Mouse (Mus musculus) midbrain, embryonic 13.5 days (tissue): ENCODE data around the gene Ackr4. TPM values are rescaled to one million over a fixed set of nuclear protein-coding genes. Genes with fewer than 3 reads are reported as not detected.

ENCODE experiments used
- ATAC-seq: fragments of 200-750 bp; cut with Nextera tagmentation; 2 replicates; pipeline ENCODE4 v1.8.0; 2017; ENCODE audit warnings: mild to moderate bottlenecking, moderate TSS enrichment, moderate library complexity
- H3K27ac ChIP-seq: fragments of 300-500 bp; sonication (generic); 2 replicates; pipeline ENCODE4 v1.5.1; 2015; ENCODE audit warnings: inconsistent platforms, mild to moderate bottlenecking, moderate library complexity
- H3K27me3 ChIP-seq: fragments of 300-500 bp; sonication (generic); 2 replicates; pipeline ENCODE4 v1.6.1; 2015; ENCODE audit warnings: mild to moderate bottlenecking, inconsistent platforms
- H3K36me3 ChIP-seq: fragments of 300-500 bp; sonication (generic); 2 replicates; pipeline ENCODE4 v1.6.1; 2015; ENCODE audit warnings: mild to moderate bottlenecking, inconsistent platforms
- H3K4me1 ChIP-seq: fragments of 300-500 bp; sonication (generic); replicated peaks from 2 replicates; pipeline ENCODE4 v1.6.1; 2015; ENCODE audit warnings: inconsistent platforms
- H3K4me2 ChIP-seq: fragments of 300-500 bp; sonication (generic); replicated peaks from 2 replicates; pipeline ENCODE4 v1.6.1; 2015; ENCODE audit warnings: moderate library complexity, mild to moderate bottlenecking, inconsistent platforms
- H3K4me3 ChIP-seq: fragments of 300-500 bp; sonication (generic); replicated peaks from 2 replicates; pipeline ENCODE4 v1.5.1; 2015; ENCODE audit warnings: mild to moderate bottlenecking, inconsistent platforms
- H3K9ac ChIP-seq: fragments of 300-500 bp; sonication (generic); replicated peaks from 2 replicates; pipeline ENCODE4 v1.6.1; 2015; ENCODE audit warnings: mild to moderate bottlenecking, inconsistent platforms
- H3K9me3 ChIP-seq: fragments of 300-500 bp; sonication (generic); 2 replicates; pipeline ENCODE4 v1.6.1; 2016; ENCODE audit warnings: mild to moderate bottlenecking, inconsistent platforms
- WGBS: fragments of 180-500 bp; shearing (Covaris S2); methylation state at CpG from one replicate; pipeline ENCODE4 v1.1.7; 2015; 5-methylcytosine and 5-hydroxymethylcytosine counted together
- polyA plus RNA-seq: library from polyadenylated mRNA; unstranded; fragments of >200 nt; fragmentation: Nextera tagmentation; extraction: Ambion mirVana; gene quantifications from 2 replicates; pipeline ENCODE4 v1.2.1, GENCODE M21; 2015

The Ackr4 gene
- polyA plus RNA-seq, 1 experiment from 2014 or later: 0.47 TPM

- Histone ChIP-seq H3K27me3 (no peaks in the 10 kb centered on the region), H3K9ac (no peak overlapping the region), H3K4me1 (no peaks in the 10 kb centered on the region), H3K4me3 (no peak overlapping the region), H3K36me3 (0 out of 2 replicates have a peak, but pooled peaks cover 2% of the 10 kb centered on the region), H3K9me3 (no peaks in the 10 kb centered on the region), H3K4me2 (no peak overlapping the region), H3K27ac (no peak overlapping the region)
- ATAC-seq: no peak
- 88% methylated on average over 8 of the region's 8 CpGs for WGBS
Measured at GRCm38 (mm10) chr9:104144314-104144996, 17.7 kb upstream of the Ackr4 start.

DNA sequence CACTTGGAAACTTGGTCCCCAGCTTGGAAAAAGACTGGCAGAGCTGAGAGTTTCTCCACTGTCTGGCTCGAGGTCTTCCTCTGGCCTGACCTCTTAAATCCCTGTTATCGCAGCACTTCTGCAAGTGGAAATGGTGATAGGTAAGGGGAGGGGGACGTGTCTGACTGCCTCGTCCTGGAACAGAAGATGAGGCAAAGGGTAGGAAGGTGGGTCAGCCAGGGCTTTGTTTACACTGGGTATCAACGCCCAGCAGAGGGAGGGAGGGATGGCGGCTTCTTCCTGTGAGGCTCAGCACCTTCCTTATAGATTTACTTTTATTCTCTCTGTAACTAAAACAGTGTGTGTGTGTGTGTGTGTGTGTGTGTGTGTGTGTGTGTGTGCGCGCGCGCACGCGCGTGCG is 16.1 kb upstream of the Ackr4 start:
- Histone ChIP-seq H3K9me3 (no peaks in the 10 kb centered on the region), H3K4me3 (no peak overlapping the region)

DNA sequence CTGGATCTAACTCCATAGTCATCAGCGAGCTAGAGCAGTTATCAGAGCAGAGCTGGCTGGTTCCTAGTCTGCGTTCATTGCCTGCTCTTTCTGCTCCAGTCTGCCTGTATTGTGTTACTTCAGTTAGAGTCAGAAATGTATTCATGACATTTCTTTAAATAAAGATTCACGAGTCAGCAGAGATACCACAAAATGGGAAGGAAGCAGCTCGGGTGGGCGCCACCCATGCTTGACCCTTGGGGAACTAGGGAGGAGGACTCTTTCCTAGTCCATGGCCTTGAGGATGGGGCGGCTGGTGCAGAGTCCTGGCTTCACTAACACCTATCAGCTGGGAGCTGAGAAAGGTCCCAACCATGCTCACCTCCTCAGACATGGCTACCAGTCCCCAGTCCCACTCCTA is 13.6 kb upstream of the Ackr4 start:
- WGBS: 91% methylated on average over 6 of the region's 6 CpGs
- Histone ChIP-seq H3K9me3 (no peaks in the 10 kb centered on the region), H3K4me2 (no peak overlapping the region), H3K27ac (no peak overlapping the region), H3K36me3 (no peaks in the 10 kb centered on the region), H3K9ac (no peak overlapping the region), H3K4me3 (no peak overlapping the region), H3K27me3 (no peaks in the 10 kb centered on the region), H3K4me1 (no peaks in the 10 kb centered on the region)
- ATAC-seq: no peak

More for the DNA sequence above, 16.1 kb upstream of the Ackr4 start:
- Histone ChIP-seq H3K27me3 (no peaks in the 10 kb centered on the region), H3K36me3 (no peaks in the 10 kb centered on the region), H3K27ac (no peak overlapping the region), H3K9ac (no peak overlapping the region), H3K4me1 (no peaks in the 10 kb centered on the region), H3K4me2 (no peak overlapping the region)
- 88% methylated on average over 14 of the region's 14 CpGs for WGBS
- no peak for ATAC-seq

DNA sequence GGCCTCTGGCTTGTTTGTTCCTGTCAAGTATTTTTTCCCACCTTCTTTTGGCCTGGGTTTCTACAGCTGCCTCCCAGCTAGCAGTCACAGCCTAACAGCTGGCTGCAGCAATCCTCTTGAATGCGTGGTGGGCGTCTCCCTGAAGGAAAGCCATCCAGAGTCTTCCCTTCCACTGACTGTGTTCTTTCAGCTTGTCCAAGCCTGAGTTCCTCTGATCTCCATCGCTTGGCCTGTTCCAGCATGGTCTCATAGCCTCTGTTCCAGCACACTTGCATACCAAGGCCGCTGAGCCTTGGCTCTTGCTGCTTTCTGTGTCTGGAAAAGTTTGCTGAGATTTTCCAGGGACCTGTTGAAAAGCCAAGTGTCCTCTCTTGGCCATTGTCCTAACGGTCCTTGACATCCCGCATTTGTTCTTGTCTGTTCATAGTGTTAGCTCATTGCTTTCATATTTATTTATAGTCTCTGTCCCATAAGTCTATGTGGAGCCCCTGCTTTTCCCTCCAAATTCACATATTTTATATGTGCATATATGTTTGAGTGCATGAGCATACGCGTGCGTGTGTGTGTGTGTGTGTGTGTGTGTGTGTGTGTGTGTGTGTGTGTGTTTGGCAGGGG is 3.5 kb upstream of the Ackr4 start:
- Histone ChIP-seq H3K4me3 (no peak overlapping the region), H3K27ac (no peak overlapping the region), H3K4me1 (peaks cover 9% of the 10 kb centered on the region), H3K36me3 (no peaks in the 10 kb centered on the region), H3K9me3 (no peaks in the 10 kb centered on the region), H3K4me2 (no peak overlapping the region), H3K27me3 (no peaks in the 10 kb centered on the region), H3K9ac (no peak overlapping the region)
- no peak for ATAC-seq
- WGBS: 93% methylated on average over 9 of the region's 9 CpGs

DNA sequence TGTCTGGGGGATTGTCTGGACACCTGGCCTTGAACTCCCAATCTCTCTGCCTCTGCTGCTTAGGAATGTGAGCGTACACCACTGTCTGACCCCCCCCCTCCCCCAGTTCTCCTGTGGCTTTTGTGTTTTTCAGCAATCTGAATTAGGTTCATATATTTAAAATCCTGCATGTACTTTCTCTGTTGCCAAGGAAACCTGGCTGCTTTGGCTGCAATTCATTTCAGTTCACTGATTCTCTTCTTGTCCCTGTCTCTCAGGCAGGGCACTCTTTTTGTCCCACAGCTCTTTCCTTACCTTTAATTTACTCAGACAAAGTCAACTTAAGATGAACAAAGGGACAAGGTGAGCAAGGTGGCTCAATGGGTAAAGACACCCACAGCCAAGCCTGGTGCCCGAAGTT is 1.4 kb upstream of the Ackr4 start:
- no peak for ATAC-seq
- H3K27ac ChIP-seq: no peak overlapping the region; the same call in 1 of the 2 replicates
- H3K4me1 ChIP-seq: peaks cover 20% of the 10 kb centered on the region
- H3K4me3 ChIP-seq: no peak overlapping the region
- no peaks in the 10 kb centered on the region for H3K9me3 ChIP-seq
- H3K4me2 ChIP-seq: no peak overlapping the region
- H3K36me3 ChIP-seq: no peaks in the 10 kb centered on the region
- H3K9ac ChIP-seq: no peak overlapping the region
- 26% methylated on average over 2 of the region's 2 CpGs for WGBS
- no peaks in the 10 kb centered on the region for H3K27me3 ChIP-seq

GRCm38 (mm10) chr9:104123622-104124021 is 3.1 kb downstream of the Ackr4 start:
- WGBS: 40% methylated on average over 5 of the region's 5 CpGs
- H3K36me3 ChIP-seq: no peaks in the 10 kb centered on the region
- H3K27ac ChIP-seq: no peak overlapping the region
- ATAC-seq: no peak
- H3K4me1 ChIP-seq: peaks cover 20% of the 10 kb centered on the region
- no peak overlapping the region for H3K4me2 ChIP-seq
- no peak overlapping the region for H3K4me3 ChIP-seq
- H3K9me3 ChIP-seq: no peaks in the 10 kb centered on the region
- no peaks in the 10 kb centered on the region for H3K27me3 ChIP-seq
- H3K9ac ChIP-seq: no peak overlapping the region

DNA sequence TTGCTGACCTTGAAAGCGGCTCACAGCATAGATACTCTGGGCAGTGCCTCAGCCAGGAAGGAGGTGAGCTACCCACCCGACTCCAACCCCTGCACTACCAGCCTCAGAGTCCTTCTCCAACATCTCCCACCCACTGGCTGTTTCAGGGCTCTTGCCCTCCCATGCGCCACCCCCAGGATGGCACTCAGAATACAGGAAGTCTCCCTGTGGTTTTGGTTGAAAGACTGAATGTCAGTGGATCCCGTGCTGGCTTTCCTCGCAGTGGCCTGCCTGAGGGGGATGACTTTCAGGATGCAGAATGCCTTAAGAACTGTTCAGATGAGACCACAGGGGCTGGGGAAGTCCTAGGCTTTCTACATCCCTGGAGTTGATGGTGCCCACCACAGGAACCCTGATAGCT is 3.6 kb downstream of the Ackr4 start:
- no peak overlapping the region for H3K4me2 ChIP-seq
- H3K9ac ChIP-seq: no peak overlapping the region
- H3K9me3 ChIP-seq: no peaks in the 10 kb centered on the region
- peaks cover 17% of the 10 kb centered on the region for H3K4me1 ChIP-seq
- no peaks in the 10 kb centered on the region for H3K36me3 ChIP-seq
- H3K27ac ChIP-seq: no peak overlapping the region
- 75% methylated on average over 5 of the region's 5 CpGs for WGBS
- ATAC-seq: no peak
- H3K4me3 ChIP-seq: no peak overlapping the region
- no peaks in the 10 kb centered on the region for H3K27me3 ChIP-seq

GRCm38 (mm10) chr9:104109151-104109550 is 17.6 kb downstream of the Ackr4 start:
- Histone ChIP-seq H3K36me3 (no peaks in the 10 kb centered on the region), H3K9ac (no peak overlapping the region), H3K27me3 (no peaks in the 10 kb centered on the region), H3K4me3 (no peak overlapping the region), H3K4me1 (no peaks in the 10 kb centered on the region), H3K9me3 (peaks cover 7% of the 10 kb centered on the region), H3K27ac (no peak overlapping the region), H3K4me2 (no peak overlapping the region)
- no peak for ATAC-seq
- WGBS: 98% methylated on average over 5 of the region's 5 CpGs

- Histone ChIP-seq H3K27ac (no peak overlapping the region), H3K27me3 (no peaks in the 10 kb centered on the region), H3K9ac (no peak overlapping the region), H3K4me1 (no peaks in the 10 kb centered on the region), H3K36me3 (no peaks in the 10 kb centered on the region), H3K4me2 (no peak overlapping the region), H3K4me3 (no peak overlapping the region), H3K9me3 (peaks cover 7% of the 10 kb centered on the region)
- ATAC-seq: no peak
- 59% methylated on average over 2 of the region's 2 CpGs for WGBS
Measured at GRCm38 (mm10) chr9:104108571-104109143, 18.1 kb downstream of the Ackr4 start.

DNA sequence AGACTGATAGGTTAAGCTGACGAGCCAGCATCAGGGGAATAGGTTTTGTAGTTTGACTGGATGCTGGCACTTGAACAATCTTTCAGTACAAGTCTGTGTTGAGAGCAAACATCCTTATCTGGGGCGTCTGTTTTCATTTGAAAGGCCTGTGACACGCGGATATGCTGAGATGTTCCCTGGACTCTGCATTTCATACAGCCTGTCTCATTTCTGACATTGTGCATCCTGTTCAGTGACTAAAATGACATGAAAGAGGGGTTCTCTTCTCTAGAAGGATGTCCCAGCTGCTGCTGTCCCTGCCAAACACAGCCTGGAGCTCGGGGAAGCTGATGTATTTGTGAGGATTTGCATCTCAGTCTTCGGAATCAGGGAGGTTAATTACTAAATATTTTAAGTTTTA is 19.3 kb downstream of the Ackr4 start:
- ATAC-seq: no peak
- H3K4me3 ChIP-seq: no peak overlapping the region
- 81% methylated on average over 6 of the region's 6 CpGs for WGBS

GRCm38 (mm10) chr9:104106930-104107329 is 19.8 kb downstream of the Ackr4 start:
- no peak overlapping the region for H3K9ac ChIP-seq
- H3K4me2 ChIP-seq: no peak overlapping the region
- no peaks in the 10 kb centered on the region for H3K27me3 ChIP-seq
- H3K9me3 ChIP-seq: peaks cover 4% of the 10 kb centered on the region
- no peak overlapping the region for H3K27ac ChIP-seq
- WGBS: 85% methylated on average over 9 of the region's 9 CpGs
- H3K4me1 ChIP-seq: no peaks in the 10 kb centered on the region
- no peak overlapping the region for H3K4me3 ChIP-seq
- ATAC-seq: no peak
- no peaks in the 10 kb centered on the region for H3K36me3 ChIP-seq

More for the DNA sequence above, 19.3 kb downstream of the Ackr4 start:
- no peaks in the 10 kb centered on the region for H3K36me3 ChIP-seq
- no peak overlapping the region for H3K27ac ChIP-seq
- H3K4me1 ChIP-seq: no peaks in the 10 kb centered on the region
- H3K9me3 ChIP-seq: peaks cover 7% of the 10 kb centered on the region
- no peak overlapping the region for H3K4me2 ChIP-seq
- H3K27me3 ChIP-seq: no peaks in the 10 kb centered on the region
- H3K9ac ChIP-seq: no peak overlapping the region

- 88% methylated on average over 2 of the region's 2 CpGs for WGBS
- H3K27ac ChIP-seq: no peak overlapping the region
- ATAC-seq: no peak
- H3K4me2 ChIP-seq: no peak overlapping the region
- H3K4me3 ChIP-seq: no peak overlapping the region
- no peaks in the 10 kb centered on the region for H3K27me3 ChIP-seq
- H3K4me1 ChIP-seq: no peaks in the 10 kb centered on the region
- H3K9me3 ChIP-seq: no peaks in the 10 kb centered on the region
- H3K9ac ChIP-seq: no peak overlapping the region
- H3K36me3 ChIP-seq: no peaks in the 10 kb centered on the region
Measured at GRCm38 (mm10) chr9:104104986-104105385, 21.7 kb downstream of the Ackr4 start.
